Mouse (Mus musculus) CH12.LX (cell line): ENCODE results near the gene Slc16a5.

Source experiments
- CTCF ChIP-seq, 2 experiments: IDR thresholded peaks in 1 of 2; conservative IDR thresholded peaks in 1 of 2; 2 replicates each; pipeline ENCODE4 v1.5.1; 2011 to 2012; ENCODE audit warnings: low read depth in 2 of 2, low read length in 2 of 2, improper control_type of control experiment in 1 of 2, inconsistent platforms in 1 of 2, mild to moderate bottlenecking in 1 of 2, moderate library complexity in 1 of 2
- MAZ ChIP-seq: IDR thresholded peaks from 2 replicates; pipeline ENCODE4 v1.6.1; 2012; ENCODE audit warnings: low read depth, mild to moderate bottlenecking, inconsistent platforms, low read length, improper control_type of control experiment, moderate library complexity
- MEF2A ChIP-seq: IDR thresholded peaks from 2 replicates; pipeline ENCODE4 v1.6.1; 2014; ENCODE audit warnings: low read depth, mild to moderate bottlenecking, inconsistent platforms, low read length, improper control_type of control experiment, borderline replicate concordance
- POLR2AphosphoS2 ChIP-seq: IDR thresholded peaks from 2 replicates; pipeline ENCODE4 v1.6.1; 2011; ENCODE audit warnings: low read depth, low read length, improper control_type of control experiment
- UBTF ChIP-seq: IDR thresholded peaks from 2 replicates; pipeline ENCODE4 v1.6.1; 2012; ENCODE audit warnings: low read depth, mild to moderate bottlenecking, inconsistent platforms, low read length, improper control_type of control experiment, moderate library complexity
- ZC3H11A ChIP-seq: IDR thresholded peaks from 2 replicates; pipeline ENCODE4 v1.6.1; 2012; ENCODE audit warnings: low read depth, mild to moderate bottlenecking, inconsistent platforms, low read length, improper control_type of control experiment

- TF ChIP-seq UBTF, result no peak
- no peak for TF ChIP-seq MEF2A
- no peak for TF ChIP-seq ZC3H11A
- TF ChIP-seq CTCF (conservative IDR thresholded peaks at IDR 0.05 in 1 of 2, IDR thresholded peaks at IDR 0.05 in 1 of 2; ENCODE audit: low read depth in 2 of 2, low read length in 2 of 2), result no peak
- no peak for TF ChIP-seq MAZ
- TF ChIP-seq POLR2AphosphoS2, result no peak
Measured at GRCm38 (mm10) chr11:115423091-115423490, 39.2 kb upstream of the Slc16a5 start.
